Mouse (Mus musculus) retina, embryonic 14.5 days (tissue): Measurements from ENCODE around the gene Foxk1.

Source experiments
- DNase-seq: peaks from one replicate; pipeline ENCODE4 v3.0.0-alpha.2; 2015; ENCODE audit warnings: low spot score

Gene Foxk1

GRCm38 (mm10) chr5:142418419-142418818 lies 17.1 kb downstream of the Foxk1 start:
- no peak for DNase-seq

- no peak for DNase-seq
These were observed 19.0 kb downstream of the Foxk1 start for GRCm38 (mm10) chr5:142420317-142420716.

GRCm38 (mm10) chr5:142420920-142421319 lies 19.6 kb downstream of the Foxk1 start:
- no peak for DNase-seq

- no peak for DNase-seq
These were observed 20.6 kb downstream of the Foxk1 start for GRCm38 (mm10) chr5:142421886-142422285.

GRCm38 (mm10) chr5:142423141-142423540 lies 21.8 kb downstream of the Foxk1 start:
- no peak for DNase-seq

- DNase-seq: no peak
These were observed 22.4 kb downstream of the Foxk1 start for GRCm38 (mm10) chr5:142423701-142424100.

- no peak for DNase-seq
These were observed 23.5 kb downstream of the Foxk1 start for GRCm38 (mm10) chr5:142424627-142425349.

- no peak for DNase-seq
These were observed 25.2 kb downstream of the Foxk1 start for GRCm38 (mm10) chr5:142426476-142426875.

- peak; percentile 57 for DNase-seq
These were observed 26.6 kb downstream of the Foxk1 start for GRCm38 (mm10) chr5:142427876-142428275.

- no peak for DNase-seq
These were observed 27.4 kb downstream of the Foxk1 start for GRCm38 (mm10) chr5:142428691-142429090.

- no peak for DNase-seq
These were observed 29.7 kb downstream of the Foxk1 start for GRCm38 (mm10) chr5:142431029-142431428.

- DNase-seq: no peak
These were observed 30.6 kb downstream of the Foxk1 start for GRCm38 (mm10) chr5:142431811-142432434.

GRCm38 (mm10) chr5:142432695-142433094 lies 31.4 kb downstream of the Foxk1 start:
- no peak for DNase-seq

- no peak for DNase-seq
These were observed 32.8 kb downstream of the Foxk1 start for GRCm38 (mm10) chr5:142434052-142434451.

GRCm38 (mm10) chr5:142435736-142436135 lies 34.4 kb downstream of the Foxk1 start:
- DNase-seq: no peak

GRCm38 (mm10) chr5:142438380-142438938 lies 37.2 kb downstream of the Foxk1 start:
- no peak for DNase-seq

- no peak for DNase-seq
These were observed 38.7 kb downstream of the Foxk1 start for GRCm38 (mm10) chr5:142439911-142440432.

- DNase-seq: peak; percentile 78
These were observed 39.3 kb downstream of the Foxk1 start for GRCm38 (mm10) chr5:142440451-142441147.

GRCm38 (mm10) chr5:142441332-142442044 lies 40.2 kb downstream of the Foxk1 start:
- DNase-seq: no peak

GRCm38 (mm10) chr5:142442045-142442440 lies 40.7 kb downstream of the Foxk1 start:
- no peak for DNase-seq

GRCm38 (mm10) chr5:142443514-142443913 lies 42.2 kb downstream of the Foxk1 start:
- DNase-seq: no peak

GRCm38 (mm10) chr5:142443994-142444393 lies 42.7 kb downstream of the Foxk1 start:
- DNase-seq: no peak
